Mouse (Mus musculus) C2C12 (cell line): ENCODE data around the gene Pomgnt1. TPM values are rescaled to one million over a fixed set of nuclear protein-coding genes. Genes with fewer than 3 reads are reported as not detected.
A peak's percentile ranks its signal among the peaks of the same experiment; 100 is the strongest.

Source experiments
- H3K27me3 ChIP-seq: one replicate; pipeline ENCODE4 v1.6.1; 2011; ENCODE audit not compliant: control insufficient read depth, insufficient read depth, insufficient read length
- H3K36me3 ChIP-seq: one replicate; pipeline ENCODE4 v1.6.1; 2011; ENCODE audit not compliant: control insufficient read depth, insufficient read depth
- H3K4me3 ChIP-seq: one replicate; pipeline ENCODE4 v1.5.1; 2011; ENCODE audit warnings: mild to moderate bottlenecking, control low read depth; ENCODE audit not compliant: poor library complexity, insufficient read depth, severe bottlenecking
- H3K79me2 ChIP-seq: one replicate; pipeline ENCODE4 v1.6.1; 2011; ENCODE audit not compliant: control insufficient read depth, insufficient read depth
- H3K79me3 ChIP-seq: one replicate; pipeline ENCODE4 v1.6.1; 2011; ENCODE audit warnings: low read depth, control low read depth
- H3ac ChIP-seq: one replicate; pipeline ENCODE3; 2011; ENCODE audit warnings: low read depth; ENCODE audit not compliant: control insufficient read depth, insufficient read length
- CEBPB ChIP-seq: IDR thresholded peaks from one replicate; pipeline ENCODE4 v1.6.1; 2011; ENCODE audit warnings: low read depth, mild to moderate bottlenecking, control low read depth, moderate library complexity
- CTCF ChIP-seq: IDR thresholded peaks from one replicate; pipeline ENCODE4 v1.5.1; 2011; ENCODE audit not compliant: control insufficient read depth, insufficient read depth, insufficient read length
- FOSL1 ChIP-seq: IDR thresholded peaks from one replicate; pipeline ENCODE4 v1.8.0; 2011; ENCODE audit warnings: mild to moderate bottlenecking, low read length; ENCODE audit not compliant: poor library complexity, insufficient read depth, severe bottlenecking
- MAX ChIP-seq: IDR thresholded peaks from one replicate; pipeline ENCODE4 v1.6.1; 2011; ENCODE audit warnings: mild to moderate bottlenecking, control low read depth
- MYOD1 ChIP-seq: IDR thresholded peaks from one replicate; pipeline ENCODE4 v1.6.1; 2011; ENCODE audit warnings: low read depth; ENCODE audit not compliant: control insufficient read depth, insufficient read length
- MYOG ChIP-seq: IDR thresholded peaks from one replicate; pipeline ENCODE4 v1.6.1; 2011; ENCODE audit not compliant: control insufficient read depth, insufficient read length; ENCODE audit errors: extremely low read depth
- USF1 ChIP-seq: IDR thresholded peaks from one replicate; pipeline ENCODE4 v1.6.1; 2011; ENCODE audit warnings: low read depth, mild to moderate bottlenecking, control low read depth, moderate library complexity
- polyA plus RNA-seq: library from polyadenylated mRNA; unstranded; fragments of >200 nt; fragmentation: generic; extraction: Trizol; gene quantifications from one replicate; pipeline ENCODE4 v1.2.1, GENCODE M21; 2012; ENCODE audit warnings: missing spikeins

Pomgnt1 gene
- polyA plus RNA-seq, 1 experiment, result 60.4 TPM

DNA sequence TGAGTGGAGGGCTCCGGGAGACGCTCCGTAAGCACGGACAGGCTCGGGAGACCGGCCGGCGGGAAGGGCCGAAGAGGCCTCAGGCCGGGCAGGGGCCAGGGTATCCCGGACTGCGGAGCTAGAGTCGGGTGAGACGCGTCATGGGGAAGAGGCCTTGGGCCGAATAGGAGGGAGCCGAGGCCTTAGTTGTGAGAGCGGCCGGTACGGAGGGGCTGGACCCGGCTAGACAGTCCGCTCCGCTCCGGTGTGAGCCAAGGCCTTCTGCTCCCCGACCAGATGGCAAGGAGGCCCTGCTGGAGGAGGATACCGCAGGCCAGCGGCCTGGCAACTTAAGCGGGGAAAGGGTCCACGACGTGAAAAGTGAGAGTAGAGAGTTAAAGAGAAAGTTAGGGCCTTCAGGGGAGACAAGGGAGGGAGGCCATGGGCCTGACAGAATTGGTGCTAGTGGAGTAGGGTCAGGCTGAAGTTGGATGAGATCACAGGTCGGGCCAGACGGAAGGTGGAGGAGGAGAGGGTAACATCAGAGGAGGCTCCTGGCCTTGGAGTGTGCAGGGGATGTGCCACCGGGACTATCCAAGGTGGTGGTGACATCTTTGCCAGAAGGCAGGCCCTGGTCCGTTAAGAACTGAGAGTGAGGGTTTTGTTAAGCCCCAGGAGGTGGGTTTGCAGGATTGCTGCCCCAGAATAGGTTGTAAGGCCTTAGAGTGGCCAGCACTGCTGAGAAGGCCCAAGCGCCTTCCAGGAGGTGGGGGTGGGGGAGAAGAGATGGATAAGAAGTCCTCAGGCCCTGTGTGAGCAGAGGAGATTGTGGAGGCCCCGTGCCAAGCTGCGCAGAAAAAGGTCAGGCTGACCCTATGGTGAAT is 47.0 kb upstream of the Pomgnt1 start:
- Histone ChIP-seq H3K79me2 (peaks cover 78% of the 10 kb centered on the region), H3K36me3 (peaks cover 26% of the 10 kb centered on the region), H3K79me3 (peaks cover 63% of the 10 kb centered on the region), H3ac (peak overlapping the region; percentile 92), H3K27me3 (no peaks in the 10 kb centered on the region), H3K4me3 (peak overlapping the region; percentile 79)
- TF ChIP-seq CTCF (no peak), MYOG (no peak), MYOD1 (no peak), CEBPB (no peak), MAX (no peak), USF1 (no peak), FOSL1 (no peak)

DNA sequence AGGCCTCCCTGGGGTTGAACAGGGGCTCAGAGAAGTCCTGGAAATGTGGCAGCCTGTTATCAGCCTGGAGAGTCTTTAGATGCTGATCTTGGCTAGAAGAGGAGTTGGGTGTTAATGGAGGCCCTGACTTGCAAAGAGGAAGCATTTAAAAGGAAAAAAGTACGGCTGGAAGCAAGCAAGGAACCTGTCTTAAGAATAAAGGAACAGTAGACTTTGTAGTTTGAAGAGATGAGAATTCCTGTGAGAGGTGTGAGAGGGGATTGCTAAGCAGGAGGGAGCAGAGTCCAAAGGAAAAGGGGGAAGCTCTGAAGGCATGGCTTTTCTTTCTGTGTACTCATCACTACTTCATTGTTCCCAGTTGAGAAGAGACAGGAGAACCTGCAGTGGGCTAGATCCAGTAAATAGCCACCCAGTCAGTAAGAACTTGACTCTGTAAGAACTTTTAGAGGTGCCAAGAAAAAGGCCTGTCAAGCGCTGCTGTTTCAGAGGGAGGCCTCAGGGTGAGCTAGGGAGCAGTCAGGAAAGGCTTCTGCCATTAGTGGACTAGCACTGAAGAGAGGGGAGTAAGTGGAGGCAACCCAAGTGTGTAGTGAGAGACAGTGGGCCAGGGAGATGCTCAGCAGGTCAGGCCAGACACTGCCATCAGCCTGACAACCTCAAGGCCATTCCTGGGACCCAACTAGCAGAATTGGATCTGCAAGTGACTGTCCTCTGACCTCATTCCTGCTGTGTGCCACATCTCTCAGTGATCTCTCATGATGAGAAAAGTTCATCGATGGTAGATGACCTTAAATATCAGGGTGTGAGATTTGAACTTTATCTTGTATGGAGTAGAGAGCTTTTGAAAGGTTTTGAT is 46.2 kb upstream of the Pomgnt1 start:
- peak overlapping the region; percentile 92 for H3ac ChIP-seq
- peaks cover 69% of the 10 kb centered on the region for H3K79me2 ChIP-seq
- TF ChIP-seq MAX (no peak), USF1 (no peak), CTCF (no peak), FOSL1 (no peak), CEBPB (no peak), MYOG (no peak), MYOD1 (no peak)
- peak overlapping the region; percentile 79 for H3K4me3 ChIP-seq
- no peaks in the 10 kb centered on the region for H3K27me3 ChIP-seq
- H3K79me3 ChIP-seq, result peaks cover 55% of the 10 kb centered on the region
- peaks cover 34% of the 10 kb centered on the region for H3K36me3 ChIP-seq

DNA sequence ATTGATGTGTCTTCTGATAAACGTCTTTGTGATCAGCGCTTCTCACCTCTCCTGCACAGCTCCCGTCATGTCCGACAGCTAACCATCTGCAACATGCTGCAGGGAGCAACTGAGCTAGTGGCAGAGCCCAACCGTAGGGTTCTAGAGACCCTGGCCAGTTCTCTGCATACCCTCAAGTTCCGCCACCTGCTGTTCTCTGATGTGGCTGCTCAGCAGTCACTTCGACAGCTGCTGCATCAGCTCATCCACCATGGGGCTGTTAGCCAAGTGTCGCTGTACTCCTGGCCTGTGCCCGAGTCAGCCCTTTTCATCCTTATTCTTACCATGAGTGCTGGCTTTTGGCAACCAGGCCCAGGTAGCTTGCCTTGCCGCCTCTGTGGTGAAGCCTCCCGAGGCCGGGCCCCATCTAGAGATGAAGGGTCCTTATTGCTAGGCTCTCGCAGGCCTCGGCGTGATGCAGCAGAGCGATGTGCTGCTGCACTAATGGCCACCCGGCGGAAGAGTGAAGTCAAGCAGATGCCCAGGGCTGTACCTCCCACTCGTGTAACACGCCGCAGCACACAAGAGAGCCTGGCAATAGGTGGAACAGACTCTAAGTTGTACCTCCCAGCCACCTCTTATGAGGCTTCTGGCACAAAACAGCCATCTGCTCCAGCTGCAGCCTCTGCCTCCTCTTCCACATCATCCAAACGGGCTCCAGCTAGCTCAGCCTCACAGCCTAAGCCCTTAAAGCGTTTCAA is 35.0 kb upstream of the Pomgnt1 start:
- Histone ChIP-seq H3K4me3 (no peak overlapping the region), H3K36me3 (peaks cover 83% of the 10 kb centered on the region), H3K27me3 (no peaks in the 10 kb centered on the region), H3K79me3 (no peaks in the 10 kb centered on the region), H3ac (no peak overlapping the region), H3K79me2 (no peaks in the 10 kb centered on the region)
- TF ChIP-seq FOSL1, result no peak
- no peak for TF ChIP-seq CEBPB
- no peak for TF ChIP-seq MAX
- no peak for TF ChIP-seq USF1

DNA sequence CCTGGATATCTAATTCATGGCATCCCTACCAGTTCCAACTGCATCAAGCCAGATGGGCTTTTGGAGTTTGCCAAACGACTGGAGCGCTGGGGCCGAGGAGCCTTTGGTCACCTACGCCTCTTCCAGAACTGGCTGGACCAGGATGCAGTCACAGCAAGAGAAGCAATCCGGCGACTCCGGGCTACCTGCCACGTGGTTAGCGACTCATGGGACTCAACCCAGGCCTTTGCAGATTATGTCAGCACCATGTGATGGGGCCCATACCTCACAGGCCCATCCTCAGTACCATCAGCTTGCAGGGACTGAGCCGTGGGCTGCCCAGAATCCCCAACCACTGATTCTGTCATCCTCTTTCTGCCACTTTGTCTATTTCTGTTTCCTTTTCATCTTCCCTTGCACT is 27.3 kb upstream of the Pomgnt1 start:
- H3K27me3 ChIP-seq, result no peaks in the 10 kb centered on the region

DNA sequence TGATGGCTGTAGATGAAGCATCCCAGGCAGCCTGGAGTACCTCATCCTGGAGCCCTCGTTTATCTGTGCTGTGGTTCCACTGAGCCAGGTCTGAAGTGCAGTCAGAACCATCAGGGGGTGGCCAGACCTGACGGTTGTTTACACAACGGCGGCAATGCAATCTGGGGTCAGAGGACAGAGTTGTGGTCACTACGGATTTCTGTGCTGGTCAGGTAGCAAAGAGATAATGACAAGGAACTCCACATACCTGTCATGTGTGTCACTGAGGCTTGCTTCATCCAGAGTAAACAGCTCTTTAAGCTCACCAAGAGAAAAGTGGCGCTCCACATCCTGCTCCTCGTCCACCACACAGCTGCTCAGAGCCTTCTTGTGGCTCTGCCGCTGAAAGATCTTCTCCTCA is 26.4 kb upstream of the Pomgnt1 start:
- no peaks in the 10 kb centered on the region for H3K79me3 ChIP-seq

More for the DNA sequence above, 27.3 kb upstream of the Pomgnt1 start:
- Histone ChIP-seq H3K36me3 (peaks cover 97% of the 10 kb centered on the region), H3K79me3 (no peaks in the 10 kb centered on the region), H3K4me3 (no peak overlapping the region), H3K79me2 (no peaks in the 10 kb centered on the region), H3ac (no peak overlapping the region)
- TF ChIP-seq MYOD1 (no peak), CTCF (no peak), MAX (no peak), FOSL1 (no peak), CEBPB (no peak), MYOG (no peak), USF1 (no peak)

More for the DNA sequence above, 26.4 kb upstream of the Pomgnt1 start:
- Histone ChIP-seq H3K36me3 (peaks cover 91% of the 10 kb centered on the region), H3K27me3 (no peaks in the 10 kb centered on the region), H3K4me3 (no peak overlapping the region), H3K79me2 (no peaks in the 10 kb centered on the region), H3ac (no peak overlapping the region)
- TF ChIP-seq FOSL1, result no peak
- no peak for TF ChIP-seq MYOG
- no peak for TF ChIP-seq MYOD1
- no peak for TF ChIP-seq CEBPB
- TF ChIP-seq CTCF, result no peak
